Mouse (Mus musculus) liver, embryonic 16.5 days (tissue): ENCODE measurements around the gene Gm9887. TPM values are rescaled to one million over a fixed set of nuclear protein-coding genes. Genes with fewer than 3 reads are reported as not detected.

ENCODE experiments used
- ATAC-seq: fragments of 200-750 bp; cut with Nextera tagmentation; 2 replicates; pipeline ENCODE4 v1.8.0; 2017; ENCODE audit warnings: low read depth, mild to moderate bottlenecking, moderate number of reproducible peaks, moderate library complexity
- H3K27ac ChIP-seq: fragments of 300-500 bp; sonication (generic); 2 replicates; pipeline ENCODE4 v1.5.1; 2014; ENCODE audit warnings: mild to moderate bottlenecking, low read length
- H3K27me3 ChIP-seq: fragments of 300-500 bp; sonication (generic); 2 replicates; pipeline ENCODE4 v1.6.1; 2014; ENCODE audit warnings: low read depth, low read length, mixed read lengths; ENCODE audit not compliant: control insufficient read depth, insufficient read depth
- H3K36me3 ChIP-seq: fragments of 300-500 bp; sonication (generic); 2 replicates; pipeline ENCODE4 v1.6.1; 2014; ENCODE audit warnings: mild to moderate bottlenecking; ENCODE audit not compliant: control insufficient read depth, insufficient read depth
- H3K4me1 ChIP-seq: fragments of 300-500 bp; sonication (generic); 2 replicates; pipeline ENCODE4 v1.6.1; 2014; ENCODE audit warnings: low read depth, low read length, mixed read lengths; ENCODE audit not compliant: control insufficient read depth
- H3K4me2 ChIP-seq: fragments of 300-500 bp; sonication (generic); 2 replicates; pipeline ENCODE4 v1.6.1; 2014; ENCODE audit warnings: low read depth, low read length, mixed read lengths
- H3K4me3 ChIP-seq: fragments of 300-500 bp; sonication (generic); 2 replicates; pipeline ENCODE4 v1.5.1; 2014; ENCODE audit warnings: low read depth, mild to moderate bottlenecking, low read length
- H3K9ac ChIP-seq: fragments of 300-500 bp; sonication (generic); 2 replicates; pipeline ENCODE4 v1.6.1; 2014; ENCODE audit warnings: low read depth, low read length
- H3K9me3 ChIP-seq: fragments of 300-500 bp; sonication (generic); replicated peaks from 2 replicates; pipeline ENCODE4 v1.6.1; 2016; ENCODE audit warnings: low read length; ENCODE audit not compliant: control insufficient read depth
- WGBS: fragments of 180-500 bp; shearing (Covaris S2); extraction: QIAGEN DNeasy Blood & Tissue Kit; methylation state at CpG from one replicate; pipeline ENCODE4 v1.1.7; 2014; ENCODE audit not compliant: insufficient replicate concordance; 5-methylcytosine and 5-hydroxymethylcytosine counted together
- polyA plus RNA-seq: library from polyadenylated mRNA; unstranded; fragments of >200 nt; fragmentation: Nextera tagmentation; extraction: Ambion mirVana; gene quantifications from 2 replicates; pipeline ENCODE4 v1.2.1, GENCODE M21; 2015

Gene Gm9887
- 0.32 and 1.1 TPM in 2 replicates for polyA plus RNA-seq

DNA sequence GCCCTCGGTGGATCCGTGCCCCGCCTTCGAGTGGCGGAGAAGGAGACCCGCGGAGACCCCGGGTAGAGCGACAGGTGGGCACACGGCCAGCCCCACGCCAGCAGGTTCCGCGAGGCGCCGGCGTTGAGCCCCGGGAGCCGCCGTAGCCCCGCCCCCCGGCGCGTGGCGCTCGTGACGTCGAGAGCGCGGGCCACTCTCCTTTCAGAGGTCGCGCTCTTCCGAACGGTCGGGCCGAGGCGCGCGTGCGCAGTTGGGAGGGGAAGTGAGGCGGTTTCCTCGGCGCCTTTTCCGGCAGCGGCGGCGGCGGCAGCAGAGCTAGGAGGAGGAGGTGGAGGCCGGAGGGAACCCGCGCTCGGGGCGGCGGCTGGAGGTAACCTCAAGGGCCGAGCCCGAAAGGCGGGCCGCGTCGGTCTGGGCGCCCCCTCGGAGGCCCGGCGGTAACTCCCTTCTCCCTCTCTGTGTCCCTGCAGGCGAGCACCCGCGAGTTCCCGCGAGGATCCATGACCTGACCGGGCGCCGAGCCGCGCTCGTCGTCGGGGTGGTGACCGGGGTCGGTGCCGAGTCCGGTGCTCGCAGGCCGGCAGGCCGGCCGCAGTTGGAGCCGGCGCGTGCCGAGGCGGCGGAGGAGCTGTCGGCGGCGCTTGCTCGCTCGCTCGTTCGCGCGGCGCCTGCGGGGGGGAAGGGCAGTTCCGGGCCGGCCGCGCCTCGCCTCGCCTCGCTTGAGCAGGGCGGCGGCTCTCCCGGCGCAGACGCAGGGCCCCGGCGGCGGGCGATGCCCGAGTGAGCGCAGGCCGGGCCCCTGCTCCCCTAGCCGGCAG lies at the start of gene Gm9887, which contains the start of gene Arf6:
TSS of gene Gm9887 (minus strand) at position 605 of the 818 bp plus-strand sequence.
TSS of gene Arf6 (plus strand) at position 297 of the 818 bp plus-strand sequence.
- H3K36me3 ChIP-seq = no peaks in the 10 kb centered on the region
- H3K4me2 ChIP-seq = peak within 1 kb of the TSS; percentile 90
- 0% methylated on average over 106 of the region's 121 CpGs for WGBS
- no peaks in the 10 kb centered on the region for H3K27me3 ChIP-seq
- ATAC-seq = peak; percentile 87
- H3K9me3 ChIP-seq = no peaks in the 10 kb centered on the region
- H3K4me1 ChIP-seq = peaks cover 21% of the 10 kb centered on the region
- H3K27ac ChIP-seq = peak within 1 kb of the TSS; percentile 99
- H3K4me3 ChIP-seq = peak within 1 kb of the TSS; percentile 97
- peak within 1 kb of the TSS; percentile 100 for H3K9ac ChIP-seq

DNA sequence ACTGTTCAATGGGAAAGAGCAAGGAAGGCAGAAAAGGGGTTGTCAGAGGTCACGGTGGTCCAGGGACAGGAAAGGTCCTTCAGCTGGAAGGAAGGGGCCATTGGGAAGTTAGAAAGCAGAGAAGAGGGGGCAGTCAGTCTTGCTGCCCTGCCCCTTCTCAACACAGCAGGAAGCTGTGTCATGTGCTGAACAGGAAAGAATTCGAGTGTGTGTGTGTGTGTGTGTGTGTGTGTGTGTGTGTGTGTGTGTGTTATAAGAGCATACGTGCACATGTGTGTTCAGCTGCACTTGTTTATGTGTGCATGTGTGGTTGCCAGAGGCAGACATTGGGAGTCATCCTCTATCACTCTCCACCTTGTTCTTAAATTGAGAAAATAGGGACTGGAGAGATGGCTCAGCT lies 48.5 kb upstream of the Gm9887 start:
- Histone ChIP-seq H3K4me2 (no peak overlapping the region), H3K9me3 (no peaks in the 10 kb centered on the region), H3K27ac (no peak overlapping the region), H3K36me3 (no peaks in the 10 kb centered on the region), H3K9ac (no peak overlapping the region), H3K27me3 (no peaks in the 10 kb centered on the region), H3K4me3 (no peak overlapping the region), H3K4me1 (no peaks in the 10 kb centered on the region; the same call in 1 of the 2 replicates)
- 9% methylated on average over 3 of the region's 3 CpGs for WGBS
- ATAC-seq = no peak

DNA sequence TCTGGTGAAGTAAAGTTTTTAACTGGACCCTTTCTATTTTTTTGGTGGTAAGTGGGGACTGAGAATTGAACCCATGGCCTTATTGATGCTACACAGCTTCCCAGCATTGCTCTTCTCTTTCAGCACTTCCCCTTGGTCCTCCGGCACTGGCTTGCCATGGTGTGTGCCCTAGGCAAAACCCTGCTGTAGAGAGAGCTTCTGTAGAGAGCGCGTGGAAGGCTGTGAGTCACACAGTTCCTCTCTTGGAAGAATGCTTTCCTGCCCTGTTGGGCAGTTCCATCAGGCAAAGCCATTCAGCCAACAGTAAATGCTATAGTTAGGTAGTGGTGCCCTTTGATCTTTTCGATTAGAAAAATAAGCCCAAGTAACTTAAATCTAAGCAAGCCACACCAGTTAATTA lies 47.3 kb upstream of the Gm9887 start:
- no peak overlapping the region for H3K27ac ChIP-seq

DNA sequence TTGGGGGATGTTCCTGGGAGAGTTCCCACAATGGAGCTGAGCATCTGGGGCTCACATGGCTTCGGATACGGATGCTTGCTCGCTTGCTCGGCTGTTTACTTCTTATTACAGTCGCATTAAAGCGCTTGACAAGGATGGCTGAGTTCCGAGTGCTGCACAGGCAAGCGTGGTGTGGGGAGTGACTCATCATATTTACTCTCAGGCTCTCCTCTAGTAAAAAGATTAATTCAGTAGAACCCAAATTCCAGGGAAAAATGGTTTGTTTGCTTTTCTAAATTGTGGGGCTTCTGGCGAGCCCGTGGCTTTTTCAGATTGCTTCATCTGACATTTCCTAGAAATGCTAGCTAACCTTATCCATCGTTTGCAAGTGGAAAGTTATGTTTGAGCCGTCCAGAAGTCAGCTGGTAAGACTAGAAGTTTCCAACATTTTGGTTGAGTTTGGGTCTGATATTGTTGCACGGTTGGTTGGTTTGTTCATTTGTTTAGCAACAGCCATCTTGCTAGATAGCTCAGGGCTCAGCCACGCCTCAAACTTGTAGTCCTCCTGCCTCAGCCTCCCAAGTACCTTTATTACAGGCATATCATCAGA lies 46.9 kb upstream of the Gm9887 start:
- Histone ChIP-seq H3K9me3 (no peaks in the 10 kb centered on the region), H3K4me2 (no peak overlapping the region), H3K27me3 (no peaks in the 10 kb centered on the region), H3K36me3 (no peaks in the 10 kb centered on the region), H3K27ac (no peak overlapping the region), H3K4me3 (no peak overlapping the region), H3K9ac (no peak overlapping the region), H3K4me1 (no peaks in the 10 kb centered on the region; the same call in 1 of the 2 replicates)
- no peak for ATAC-seq
- 50% methylated on average over 14 of the region's 14 CpGs for WGBS

More for the DNA sequence above, 47.3 kb upstream of the Gm9887 start:
- Histone ChIP-seq H3K4me2 (no peak overlapping the region), H3K36me3 (no peaks in the 10 kb centered on the region), H3K27me3 (no peaks in the 10 kb centered on the region), H3K9ac (no peak overlapping the region), H3K4me3 (no peak overlapping the region), H3K4me1 (no peaks in the 10 kb centered on the region; the same call in 1 of the 2 replicates), H3K9me3 (no peaks in the 10 kb centered on the region)
- no peak for ATAC-seq
- WGBS = 64% methylated on average over 4 of the region's 4 CpGs

DNA sequence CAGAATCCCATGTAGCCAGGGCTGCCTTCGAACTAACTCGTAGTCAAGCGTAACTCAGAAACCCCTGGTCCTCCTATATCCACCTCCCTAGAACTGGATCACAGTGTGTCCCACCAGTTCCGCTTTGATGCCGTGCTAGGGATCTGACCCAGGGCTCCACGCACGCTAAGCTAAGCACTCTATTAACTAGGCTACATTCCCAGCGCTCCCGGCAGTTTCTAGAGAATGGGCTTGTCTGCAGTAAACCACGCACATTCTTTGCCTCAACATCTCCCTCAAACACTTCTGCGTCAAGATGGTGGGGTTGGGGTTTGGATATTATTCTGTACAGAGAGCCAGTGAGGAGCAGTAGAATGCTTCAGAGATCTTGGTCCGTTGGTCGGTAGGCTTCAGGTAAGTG lies 46.3 kb upstream of the Gm9887 start:
- H3K4me1 ChIP-seq = no peaks in the 10 kb centered on the region; the same call in 1 of the 2 replicates
- no peak overlapping the region for H3K9ac ChIP-seq
- H3K4me3 ChIP-seq = no peak overlapping the region
- WGBS = 80% methylated on average over 13 of the region's 13 CpGs
- no peak overlapping the region for H3K27ac ChIP-seq
- H3K36me3 ChIP-seq = no peaks in the 10 kb centered on the region
- ATAC-seq = no peak
- H3K4me2 ChIP-seq = no peak overlapping the region
- H3K9me3 ChIP-seq = no peaks in the 10 kb centered on the region
- H3K27me3 ChIP-seq = no peaks in the 10 kb centered on the region

DNA sequence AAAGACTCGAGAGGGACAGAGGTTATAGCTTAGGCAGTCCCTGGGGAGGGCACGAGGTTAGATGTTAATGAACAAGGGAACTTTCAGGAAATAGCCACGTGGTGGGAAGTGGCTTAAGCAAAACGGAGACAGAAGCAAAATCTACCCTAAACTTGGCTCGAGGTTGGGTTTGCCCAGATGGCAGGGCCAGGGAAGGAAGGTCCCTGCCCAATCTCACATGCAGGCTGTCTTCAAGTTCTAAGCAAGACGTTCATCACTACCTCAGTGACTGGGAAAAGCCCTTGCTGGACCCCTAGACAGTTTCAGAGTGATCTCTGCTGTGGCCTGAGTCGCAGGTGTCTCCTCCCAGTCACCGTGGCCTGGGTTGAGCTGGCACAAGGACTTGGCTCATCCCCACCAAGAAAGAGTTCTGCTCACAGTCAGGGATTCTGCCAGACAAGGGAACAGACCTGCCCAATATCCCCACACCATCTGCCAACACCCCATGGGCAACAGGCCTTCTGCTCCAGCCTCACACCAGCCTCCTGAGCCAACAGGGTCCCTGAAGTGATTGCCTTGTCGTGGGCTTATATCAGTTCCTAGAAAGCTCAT lies 45.5 kb upstream of the Gm9887 start:
- 34% methylated on average over 9 of the region's 9 CpGs for WGBS

DNA sequence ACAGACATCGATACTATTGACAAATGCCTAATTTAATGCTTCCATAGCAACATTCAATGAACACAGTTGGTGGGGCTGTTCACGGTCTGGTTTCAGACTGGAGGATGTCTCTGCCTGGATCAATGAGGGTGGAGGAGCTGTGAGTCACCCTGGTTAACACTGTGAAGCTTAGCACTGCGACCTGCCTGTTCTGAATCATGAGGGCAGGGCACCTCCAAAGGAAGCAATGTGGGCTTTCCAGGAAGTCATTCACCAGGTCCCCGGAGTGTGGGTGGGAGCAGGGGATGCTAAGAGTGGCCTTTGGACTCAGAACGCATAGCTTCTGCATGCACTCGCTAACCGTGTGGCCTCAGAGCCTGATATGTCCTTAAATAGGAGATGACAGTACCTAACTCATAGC lies 44.5 kb upstream of the Gm9887 start:
- 37% methylated on average over 7 of the region's 7 CpGs for WGBS
- ATAC-seq = no peak
- H3K4me2 ChIP-seq = no peak overlapping the region
- no peak overlapping the region for H3K4me3 ChIP-seq
- H3K27me3 ChIP-seq = no peaks in the 10 kb centered on the region
- no peaks in the 10 kb centered on the region for H3K9me3 ChIP-seq
- no peaks in the 10 kb centered on the region for H3K4me1 ChIP-seq
- no peak overlapping the region for H3K9ac ChIP-seq
- H3K27ac ChIP-seq = no peak overlapping the region
- H3K36me3 ChIP-seq = no peaks in the 10 kb centered on the region

More for the DNA sequence above, 45.5 kb upstream of the Gm9887 start:
- Histone ChIP-seq H3K4me2 (no peak overlapping the region), H3K27ac (no peak overlapping the region), H3K27me3 (no peaks in the 10 kb centered on the region), H3K4me3 (no peak overlapping the region), H3K36me3 (no peaks in the 10 kb centered on the region), H3K4me1 (no peaks in the 10 kb centered on the region; the same call in 1 of the 2 replicates), H3K9ac (no peak overlapping the region), H3K9me3 (no peaks in the 10 kb centered on the region)
- ATAC-seq = no peak

DNA sequence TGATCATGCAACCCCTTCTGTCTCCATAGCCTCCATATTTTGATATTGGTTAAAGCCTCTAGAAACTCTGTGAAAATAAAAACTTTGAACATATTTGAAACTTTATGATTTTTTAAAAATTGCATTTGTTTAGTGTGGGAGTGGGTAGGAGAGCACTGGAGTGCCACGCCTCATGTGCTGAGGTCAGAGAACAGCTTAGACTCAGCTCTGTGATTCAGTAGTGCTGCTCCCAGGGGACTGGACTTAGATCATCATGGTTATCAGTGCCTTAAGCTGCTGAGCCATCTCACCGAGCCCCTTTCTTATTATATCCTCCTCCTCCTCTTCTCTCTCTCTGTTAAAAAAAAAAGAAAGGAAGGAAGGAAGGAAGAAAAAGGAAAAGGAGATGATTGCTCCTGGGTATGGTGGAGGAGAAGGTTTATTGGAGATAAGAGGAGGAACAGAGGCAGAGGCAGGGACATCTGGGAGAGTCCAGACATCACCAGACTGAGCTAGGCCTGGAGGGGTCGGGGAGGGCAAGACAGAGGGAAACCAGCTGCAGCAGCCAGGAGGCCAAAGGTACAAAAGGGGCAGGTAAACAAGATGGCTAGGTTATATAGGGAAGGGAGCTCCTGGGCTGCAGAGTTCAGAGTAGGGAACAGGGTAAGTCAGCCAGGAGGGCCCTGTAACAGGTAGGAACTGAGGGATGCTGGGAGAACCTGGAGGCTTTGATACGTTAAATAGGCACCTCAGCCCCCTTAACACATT lies 42.7 kb upstream of the Gm9887 start:
- H3K9ac ChIP-seq = no peak overlapping the region
- no peak overlapping the region for H3K4me3 ChIP-seq
- no peaks in the 10 kb centered on the region for H3K9me3 ChIP-seq
- H3K27ac ChIP-seq = no peak overlapping the region
- no peaks in the 10 kb centered on the region for H3K4me1 ChIP-seq
- 0 out of 2 replicates have a peak, but pooled peaks have one; percentile 51 for ATAC-seq
- no peaks in the 10 kb centered on the region for H3K27me3 ChIP-seq
- WGBS = 47% methylated on average over 4 of the region's 4 CpGs
- H3K36me3 ChIP-seq = no peaks in the 10 kb centered on the region
- no peak overlapping the region for H3K4me2 ChIP-seq
